Mouse (Mus musculus) gastrocnemius, adult 18-20 months (tissue): Measurements from ENCODE around the gene Nr2c2ap. TPM values are rescaled to one million over a fixed set of nuclear protein-coding genes. Genes with fewer than 3 reads are reported as not detected.

Experiments used
- DNase-seq: peaks from one replicate; pipeline ENCODE4 v3.0.0; 2021; ENCODE audit warnings: low spot score
- total RNA-seq, 2 experiments: library from RNA; stranded (reverse); gene quantifications; 2 replicates each; pipeline ENCODE4 v1.2.3; 2021

Gene Nr2c2ap
- total RNA-seq, 2 experiments from 2014 or later = 4.5 to 4.9 TPM

GRCm38 (mm10) chr8:70118726-70119700 lies 12.1 kb upstream of the Nr2c2ap start:
- no peak for DNase-seq

GRCm38 (mm10) chr8:70120667-70121066 lies 10.5 kb upstream of the Nr2c2ap start, which contains the start of gene Ncan:
Gene Ncan (minus strand): TSS chr8:70120873.
- no peak for DNase-seq

- no peak for DNase-seq
These were observed 8.3 kb upstream of the Nr2c2ap start for GRCm38 (mm10) chr8:70122863-70123262.

GRCm38 (mm10) chr8:70124992-70125391 lies 6.1 kb upstream of the Nr2c2ap start:
- no peak for DNase-seq

- peak; percentile 74 for DNase-seq
These were observed 2.7 kb upstream of the Nr2c2ap start for GRCm38 (mm10) chr8:70128435-70128834.

GRCm38 (mm10) chr8:70129309-70129952 lies 1.7 kb upstream of the Nr2c2ap start:
- DNase-seq = peak; percentile 26

GRCm38 (mm10) chr8:70130066-70130465 lies 1.1 kb upstream of the Nr2c2ap start:
- no peak for DNase-seq

GRCm38 (mm10) chr8:70134086-70134485 lies 3.0 kb downstream of the Nr2c2ap start:
- DNase-seq = no peak

- DNase-seq = no peak
These were observed 3.8 kb downstream of the Nr2c2ap start for GRCm38 (mm10) chr8:70134931-70135330.

- no peak for DNase-seq
These were observed 5.5 kb downstream of the Nr2c2ap start for GRCm38 (mm10) chr8:70136591-70136990.

GRCm38 (mm10) chr8:70137890-70138289 lies 6.8 kb downstream of the Nr2c2ap start:
- DNase-seq = no peak

GRCm38 (mm10) chr8:70139026-70139857 lies 8.1 kb downstream of the Nr2c2ap start, which contains the start of the genes Rfxank, Borcs8 and Mef2b:
Gene Rfxank (minus strand): TSS chr8:70139154.
Gene Borcs8 (plus strand): TSS chr8:70139499.
Gene Mef2b (plus strand): TSS chr8:70139711.
- DNase-seq = peak; percentile 99

GRCm38 (mm10) chr8:70139981-70140380 lies 8.8 kb downstream of the Nr2c2ap start:
- DNase-seq = no peak

GRCm38 (mm10) chr8:70147678-70148607 lies 16.8 kb downstream of the Nr2c2ap start:
- DNase-seq = no peak

GRCm38 (mm10) chr8:70150158-70150557 lies 19.0 kb downstream of the Nr2c2ap start:
- DNase-seq = no peak

- DNase-seq = peak; percentile 51
These were observed 21.6 kb downstream of the Nr2c2ap start for GRCm38 (mm10) chr8:70152537-70153257.

GRCm38 (mm10) chr8:70157240-70157800 lies 26.2 kb downstream of the Nr2c2ap start:
- DNase-seq = no peak

GRCm38 (mm10) chr8:70158069-70158853 lies 27.1 kb downstream of the Nr2c2ap start:
- DNase-seq = peak; percentile 34
